Mouse (Mus musculus) small intestine, adult 2 months (tissue): ENCODE measurements around the gene Zbtb25. TPM values are rescaled to one million over a fixed set of nuclear protein-coding genes. Genes with fewer than 3 reads are reported as not detected.
A peak's percentile ranks its signal among the peaks of the same experiment; 100 is the strongest.

Experiments
- H3K27ac ChIP-seq: fragments of 200-500 bp; 2 replicates; pipeline ENCODE4 v1.5.1; 2012; ENCODE audit warnings: low read depth, low read length, control low read depth, inconsistent platforms; ENCODE audit not compliant: insufficient read depth
- H3K27me3 ChIP-seq: fragments of 200-500 bp; 2 replicates; pipeline ENCODE4 v1.6.1; 2012; ENCODE audit warnings: mild to moderate bottlenecking, moderate library complexity, low read length, inconsistent platforms; ENCODE audit not compliant: control insufficient read depth, insufficient read depth
- H3K36me3 ChIP-seq: fragments of 200-500 bp; 2 replicates; pipeline ENCODE4 v1.6.1; 2012; ENCODE audit warnings: mild to moderate bottlenecking, low read length, control low read depth, inconsistent platforms; ENCODE audit not compliant: control insufficient read depth, insufficient read depth
- H3K4me1 ChIP-seq: fragments of 200-500 bp; 2 replicates; pipeline ENCODE4 v1.6.1; 2012; ENCODE audit warnings: low read length, inconsistent platforms, mixed read lengths; ENCODE audit not compliant: control insufficient read depth, insufficient read depth, insufficient read length
- H3K4me3 ChIP-seq: fragments of 200-500 bp; 2 replicates; pipeline ENCODE4 v1.5.1; 2012; ENCODE audit warnings: low read depth, mild to moderate bottlenecking, control low read depth, inconsistent platforms, low read length, moderate library complexity
- CTCF ChIP-seq: fragments of 200-500 bp; IDR thresholded peaks from 2 replicates; pipeline ENCODE4 v1.5.1; 2012; ENCODE audit warnings: low read depth, mild to moderate bottlenecking, control low read depth, inconsistent platforms, low read length, moderate library complexity, mixed read lengths; ENCODE audit not compliant: insufficient replicate concordance, insufficient read length; ENCODE audit errors: extremely low read depth
- POLR2A ChIP-seq: fragments of 200-500 bp; IDR thresholded peaks from 2 replicates; pipeline ENCODE4 v1.6.1; 2012; ENCODE audit warnings: low read depth, mild to moderate bottlenecking, control low read depth, inconsistent platforms, low read length, moderate library complexity
- WGBS: fragments of 180-500 bp; shearing (Covaris S2); methylation state at CpG from one replicate; pipeline ENCODE4 v1.1.7; 2018; 5-methylcytosine and 5-hydroxymethylcytosine counted together
- polyA plus RNA-seq: library from polyadenylated mRNA; depleted of rRNA; stranded (reverse); fragments of >200 nt; gene quantifications from 2 replicates; pipeline ENCODE4 v1.2.3, GENCODE M21; 2012

Gene Zbtb25
- polyA plus RNA-seq, 1 experiment, result 2.2 TPM

DNA sequence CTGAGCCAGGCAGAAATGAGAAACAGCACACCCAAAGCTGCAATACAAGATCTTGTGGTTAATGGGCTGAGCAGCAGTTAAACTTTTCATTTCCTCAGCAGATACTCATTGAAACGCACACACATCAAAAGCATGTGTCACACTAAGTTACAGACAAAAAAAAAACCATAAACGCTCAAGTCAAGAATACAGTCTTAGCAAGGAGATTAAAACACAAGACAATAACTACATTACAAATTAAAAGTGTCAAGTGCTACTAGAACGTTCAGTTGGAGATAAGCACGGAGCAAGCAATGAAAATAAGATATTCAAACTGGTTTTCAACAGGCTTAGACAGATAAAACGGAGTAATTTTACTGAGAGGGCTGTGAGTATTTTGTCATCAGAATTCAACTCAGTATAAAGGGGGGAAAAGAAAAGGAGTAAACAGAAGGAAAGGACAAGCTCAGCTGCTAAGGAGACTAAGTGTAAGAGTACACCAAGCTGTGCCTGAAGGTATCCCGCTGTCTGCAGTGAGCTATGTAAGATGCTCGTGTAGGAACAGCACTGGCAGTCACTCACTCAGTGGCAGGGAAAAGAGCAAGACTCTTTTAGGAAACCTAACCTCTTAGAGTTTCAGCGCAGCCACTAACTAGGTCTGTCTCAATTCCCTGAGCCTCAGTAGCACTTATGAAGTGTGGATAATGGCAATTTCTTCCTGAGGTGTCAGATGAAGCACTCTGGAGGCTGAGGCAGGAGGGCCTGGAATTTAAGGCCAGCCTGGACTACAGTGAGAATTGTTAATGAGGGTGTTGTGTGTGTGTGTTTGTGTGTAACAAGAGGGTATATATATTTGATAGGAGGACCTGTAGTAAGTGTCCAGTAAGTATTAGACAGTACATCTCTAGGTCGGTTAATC, 7.7 kb downstream of the Zbtb25 start:
- H3K4me1 ChIP-seq, result no peaks in the 10 kb centered on the region; the same call in 1 of the 2 replicates
- H3K27me3 ChIP-seq, result no peaks in the 10 kb centered on the region
- no peak overlapping the region for H3K27ac ChIP-seq
- no peak for TF ChIP-seq POLR2A
- no peak for TF ChIP-seq CTCF
- H3K36me3 ChIP-seq, result no peaks in the 10 kb centered on the region
- H3K4me3 ChIP-seq, result no peak overlapping the region
- WGBS, result 68% methylated on average over 9 of the region's 9 CpGs

DNA sequence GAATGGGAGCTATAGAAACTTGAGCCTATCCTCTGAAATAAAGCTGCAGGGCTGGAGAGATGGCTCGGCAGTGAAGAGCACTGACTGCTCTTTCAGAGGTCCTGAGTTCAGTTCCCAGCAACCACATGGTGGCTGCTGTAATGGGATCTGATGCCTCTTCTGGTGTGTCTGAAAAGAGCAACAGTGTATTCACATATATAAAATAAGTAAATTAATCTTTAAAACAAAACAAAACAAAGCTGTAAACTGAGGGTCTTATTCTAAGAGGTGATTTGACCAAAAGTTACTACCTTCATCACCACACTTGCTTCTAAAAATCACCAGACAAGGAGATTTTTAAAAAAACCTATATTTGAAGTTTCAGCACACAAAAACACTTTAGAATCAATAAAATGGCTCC, 8.5 kb downstream of the Zbtb25 start:
- Histone ChIP-seq H3K27me3 (no peaks in the 10 kb centered on the region), H3K36me3 (no peaks in the 10 kb centered on the region), H3K27ac (no peak overlapping the region), H3K4me1 (no peaks in the 10 kb centered on the region; the same call in 1 of the 2 replicates), H3K4me3 (no peak overlapping the region)
- WGBS, result 90% methylated on average over 1 of the region's 1 CpGs
- TF ChIP-seq POLR2A, result no peak
- no peak for TF ChIP-seq CTCF

DNA sequence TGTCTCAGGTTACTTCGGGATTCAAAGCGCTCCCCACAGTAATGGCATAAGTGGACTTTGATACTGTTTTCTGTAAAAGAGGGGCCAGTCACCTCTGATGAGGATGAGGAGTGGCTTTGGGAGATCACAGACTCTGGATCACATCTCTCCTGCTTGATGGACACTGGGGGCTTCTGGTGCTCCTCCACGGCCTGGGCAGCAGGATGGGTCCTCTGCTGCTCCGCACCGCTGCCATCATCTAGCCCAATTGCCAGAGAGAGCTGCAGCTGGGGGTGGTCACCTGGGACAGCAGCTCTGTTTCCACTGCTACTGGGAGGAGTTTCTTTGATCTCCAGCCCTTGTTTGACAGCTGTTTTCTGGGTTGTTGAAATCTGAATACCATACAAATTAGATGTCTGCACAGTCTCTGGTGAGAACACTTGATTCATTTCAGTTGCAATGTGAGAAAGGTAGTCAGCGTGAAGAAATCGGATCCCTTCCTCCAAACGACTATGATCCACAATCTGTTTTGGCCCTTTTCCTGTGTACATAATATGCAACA, 19.7 kb downstream of the Zbtb25 start:
- Histone ChIP-seq H3K4me1 (no peaks in the 10 kb centered on the region), H3K27ac (no peak overlapping the region), H3K27me3 (no peaks in the 10 kb centered on the region), H3K4me3 (no peak overlapping the region), H3K36me3 (peaks cover 9% of the 10 kb centered on the region)
- TF ChIP-seq CTCF (no peak), POLR2A (no peak)
- 80% methylated on average over 8 of the region's 8 CpGs for WGBS

DNA sequence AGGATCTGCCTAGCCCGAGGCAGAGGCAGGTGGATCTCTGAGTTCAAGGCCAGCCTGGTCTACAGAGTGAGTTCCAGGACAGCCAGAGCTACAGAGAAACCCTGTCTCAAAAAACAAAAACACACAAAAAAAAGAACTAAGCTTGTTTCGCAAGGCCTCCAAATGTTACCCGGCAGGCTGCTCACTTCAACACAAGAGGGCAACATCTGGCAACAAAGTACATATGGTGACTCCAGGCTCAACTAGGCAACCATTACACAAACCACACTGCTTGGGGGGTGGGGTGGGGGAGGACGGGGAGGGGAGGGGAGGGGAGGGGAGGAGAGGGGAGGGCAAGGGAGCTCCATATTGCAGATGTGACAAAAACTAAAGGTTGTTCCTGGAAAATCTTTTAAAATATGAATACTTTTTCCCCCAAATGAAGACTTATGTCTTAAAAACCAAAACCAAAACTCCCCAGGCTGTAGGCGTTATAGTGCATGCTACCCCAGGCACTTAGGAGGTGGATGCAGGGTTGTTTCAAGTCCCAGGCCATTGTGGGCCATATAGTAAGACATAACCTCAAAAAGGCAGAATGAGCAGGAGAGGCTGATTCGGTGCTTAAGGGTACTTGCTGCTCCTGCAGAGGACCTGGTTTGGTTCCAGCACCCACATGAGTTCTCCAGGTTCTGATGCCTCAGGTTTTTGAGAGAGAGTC, 23.5 kb downstream of the Zbtb25 start:
- Histone ChIP-seq H3K4me3 (no peak overlapping the region), H3K27me3 (no peaks in the 10 kb centered on the region), H3K36me3 (peaks cover 3% of the 10 kb centered on the region), H3K27ac (no peak overlapping the region), H3K4me1 (no peaks in the 10 kb centered on the region)
- no peak for TF ChIP-seq POLR2A
- peak; percentile 13; the same call in 1 of the 2 replicates for TF ChIP-seq CTCF
- WGBS, result 64% methylated on average over 6 of the region's 6 CpGs

DNA sequence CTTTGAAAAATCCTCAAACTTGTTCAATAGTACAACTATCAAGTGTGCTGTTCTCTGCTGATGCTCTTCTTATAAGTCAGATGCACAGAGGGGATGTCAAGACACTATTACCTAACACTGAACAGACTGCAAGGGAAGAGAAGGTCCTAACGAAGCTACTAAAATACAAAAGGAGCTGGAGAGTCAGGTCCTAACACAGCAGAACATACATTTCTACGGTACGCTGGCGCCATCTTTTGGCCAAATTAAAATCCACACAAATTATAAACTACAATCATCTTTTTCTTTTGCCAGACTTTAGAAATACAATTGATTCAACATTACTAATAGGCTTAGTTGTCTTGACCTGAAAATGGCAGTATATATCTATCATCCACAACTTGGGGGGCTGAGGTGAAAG, 28.3 kb downstream of the Zbtb25 start:
- no peaks in the 10 kb centered on the region for H3K36me3 ChIP-seq
- 3% methylated on average over 4 of the region's 4 CpGs for WGBS
- no peak overlapping the region for H3K27ac ChIP-seq
- TF ChIP-seq CTCF (no peak), POLR2A (no peak)
- H3K27me3 ChIP-seq, result no peaks in the 10 kb centered on the region
- H3K4me3 ChIP-seq, result no peak overlapping the region
- H3K4me1 ChIP-seq, result no peaks in the 10 kb centered on the region

DNA sequence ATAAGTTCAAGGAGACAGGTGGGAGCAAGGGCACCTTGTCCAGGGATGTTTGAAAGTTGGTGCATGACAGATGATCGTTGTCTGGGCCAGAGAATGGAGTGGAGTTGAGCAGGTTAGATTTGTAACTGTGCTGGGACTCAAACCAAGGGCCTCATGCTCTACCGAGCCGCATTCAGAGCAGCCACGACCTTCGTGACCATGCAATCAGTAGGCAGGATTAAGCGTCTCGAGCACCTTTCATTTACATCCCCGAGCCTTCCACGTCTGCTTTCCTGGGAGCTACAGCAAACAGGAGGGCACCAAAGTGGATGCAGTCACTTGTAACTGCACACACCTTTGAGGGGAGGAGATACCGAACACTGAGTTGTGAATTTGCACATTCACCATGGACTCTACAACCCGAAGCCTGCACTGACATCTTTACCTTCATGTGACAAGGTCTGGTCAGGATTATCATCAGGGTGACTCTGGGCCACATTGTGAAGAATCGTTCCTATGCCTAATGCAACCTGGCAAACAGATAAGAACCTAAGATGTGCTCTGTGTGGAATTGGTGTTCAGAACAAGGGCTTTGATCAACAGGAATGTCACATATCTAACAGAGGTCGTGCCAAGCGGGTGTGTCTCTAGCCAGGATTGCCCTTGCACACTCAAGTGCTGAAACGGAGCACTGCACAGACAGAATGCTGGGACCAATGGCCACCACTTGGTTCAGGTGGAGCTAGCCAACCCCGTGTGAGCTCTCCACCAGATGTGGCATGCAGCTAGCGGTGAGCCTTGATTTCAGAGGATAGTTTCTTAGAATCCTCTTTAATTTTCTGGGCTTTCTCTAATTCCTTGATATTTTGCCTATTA, 33.1 kb downstream of the Zbtb25 start:
- H3K4me3 ChIP-seq, result no peak overlapping the region
- H3K4me1 ChIP-seq, result no peaks in the 10 kb centered on the region
- no peak overlapping the region for H3K27ac ChIP-seq
- WGBS, result 44% methylated on average over 17 of the region's 17 CpGs
- H3K27me3 ChIP-seq, result no peaks in the 10 kb centered on the region
- TF ChIP-seq POLR2A (no peak), CTCF (no peak)
- H3K36me3 ChIP-seq, result no peaks in the 10 kb centered on the region
